Mouse (Mus musculus) liver, embryonic 14.5 days (tissue): ENCODE results near the gene H2-Q10.

Experiments
- CTCF ChIP-seq: IDR thresholded peaks from 2 replicates; pipeline ENCODE4 v1.5.1; 2016; ENCODE audit warnings: antibody characterized with exemption, low read depth, control low read depth
- EP300 ChIP-seq: IDR thresholded peaks from 2 replicates; pipeline ENCODE4 v1.6.1; 2016; ENCODE audit warnings: antibody characterized with exemption, low read depth

- TF ChIP-seq EP300, result no peak
- TF ChIP-seq CTCF, result peak; percentile 88
These were observed 14.2 kb downstream of the H2-Q10 start for GRCm38 (mm10) chr17:35484066-35484465.
